Mouse (Mus musculus): ENCODE results near the gene Myo1e.

Myo1e gene

GRCm38 (mm10) chr9:70413038-70413437 lies 205.9 kb downstream of the Myo1e start:
- no peak for TF ChIP-seq GATA4 (IDR thresholded peaks at IDR 0.05; ENCODE audit: insufficient replicate concordance, low read length)

GRCm38 (mm10) chr9:70416412-70416811 lies 209.3 kb downstream of the Myo1e start:
- TF ChIP-seq GATA4 (IDR thresholded peaks at IDR 0.05; ENCODE audit: insufficient replicate concordance, low read length): no peak

GRCm38 (mm10) chr9:70421257-70422056 lies 214.3 kb downstream of the Myo1e start, which contains the start of gene Ccnb2:
Gene Ccnb2, minus strand, starts transcription at chr9:70421547.
- TF ChIP-seq GATA4 (IDR thresholded peaks at IDR 0.05; ENCODE audit: insufficient replicate concordance, low read length): no peak

- TF ChIP-seq GATA4 (IDR thresholded peaks at IDR 0.05; ENCODE audit: insufficient replicate concordance, low read length): no peak
These were observed 215.5 kb downstream of the Myo1e start for GRCm38 (mm10) chr9:70422661-70423060.

- 0 out of 2 replicates have a peak, but pooled peaks have one; percentile 14 for TF ChIP-seq GATA4 (IDR thresholded peaks at IDR 0.05; ENCODE audit: insufficient replicate concordance, low read length)
These were observed 232.8 kb downstream of the Myo1e start for GRCm38 (mm10) chr9:70439959-70440358.

GRCm38 (mm10) chr9:70449072-70449471 lies 241.9 kb downstream of the Myo1e start:
- TF ChIP-seq GATA4 (IDR thresholded peaks at IDR 0.05; ENCODE audit: insufficient replicate concordance, low read length): no peak

All from liver, adult (tissue).